Mouse (Mus musculus) cerebellum, adult 2 months (tissue): ENCODE data around the gene Ccnl1. TPM values are rescaled to one million over a fixed set of nuclear protein-coding genes. Genes with fewer than 3 reads are reported as not detected.

Source experiments
- DNase-seq, 2 experiments: peaks; one replicate each; pipeline ENCODE4 v3.0.0; 2021
- H3K27ac ChIP-seq: fragments of 200-500 bp; 2 replicates; pipeline ENCODE4 v1.5.1; 2012; ENCODE audit warnings: low read length, control low read depth, inconsistent platforms; ENCODE audit not compliant: insufficient read depth
- H3K27me3 ChIP-seq: fragments of 200-500 bp; 2 replicates; pipeline ENCODE4 v1.6.1; 2012; ENCODE audit warnings: inconsistent platforms, mild to moderate bottlenecking, low read length, moderate library complexity; ENCODE audit not compliant: control insufficient read depth, insufficient read depth
- H3K4me1 ChIP-seq: fragments of 200-500 bp; 2 replicates; pipeline ENCODE4 v1.6.1; 2011; ENCODE audit warnings: low read length; ENCODE audit not compliant: control insufficient read depth, insufficient read depth
- H3K4me3 ChIP-seq: fragments of 200-500 bp; replicated peaks from 2 replicates; pipeline ENCODE3; 2011; ENCODE audit warnings: mild to moderate bottlenecking, low read depth, low read length, control low read depth; ENCODE audit not compliant: insufficient read depth
- CTCF ChIP-seq: fragments of 200-500 bp; IDR thresholded peaks from 2 replicates; pipeline ENCODE4 v1.5.1; 2011; ENCODE audit warnings: low read depth, mild to moderate bottlenecking, control low read depth, low read length, moderate library complexity, borderline replicate concordance; ENCODE audit not compliant: insufficient read depth
- POLR2A ChIP-seq: fragments of 200-500 bp; IDR thresholded peaks from 2 replicates; pipeline ENCODE4 v1.6.1; 2011; ENCODE audit warnings: low read length, control low read depth, borderline replicate concordance; ENCODE audit not compliant: insufficient read depth
- WGBS: fragments of 180-500 bp; shearing (Covaris S2); methylation state at CpG from one replicate; pipeline ENCODE4 v1.1.7; 2018; 5-methylcytosine and 5-hydroxymethylcytosine counted together
- polyA plus RNA-seq: library from polyadenylated mRNA; depleted of rRNA; stranded (reverse); fragments of >200 nt; gene quantifications from 2 replicates; pipeline ENCODE4 v1.2.3, GENCODE M21; 2012

Ccnl1 gene
- polyA plus RNA-seq, 1 experiment: 85.6 TPM

GRCm38 (mm10) chr3:65911265-65911664 lies 46.8 kb downstream of the Ccnl1 start:
- Histone ChIP-seq H3K27me3 (no peaks in the 10 kb centered on the region), H3K4me1 (no peaks in the 10 kb centered on the region), H3K27ac (no peak overlapping the region), H3K4me3 (no peak overlapping the region)
- TF ChIP-seq POLR2A (no peak), CTCF (no peak)
- no peak for DNase-seq
- WGBS: 98% methylated on average over 3 of the region's 3 CpGs

- Histone ChIP-seq H3K4me1 (peaks cover 2% of the 10 kb centered on the region; the same call in 1 of the 2 replicates), H3K27ac (no peak overlapping the region), H3K27me3 (no peaks in the 10 kb centered on the region), H3K4me3 (no peak overlapping the region)
- WGBS: 93% methylated on average over 2 of the region's 2 CpGs
- TF ChIP-seq CTCF: no peak
- TF ChIP-seq POLR2A: no peak
- no peak for DNase-seq
Measured at GRCm38 (mm10) chr3:65909454-65909853, 48.6 kb downstream of the Ccnl1 start.

- no peak overlapping the region for H3K4me3 ChIP-seq
- no peaks in the 10 kb centered on the region for H3K27me3 ChIP-seq
- WGBS: 96% methylated on average over 4 of the region's 4 CpGs
- TF ChIP-seq POLR2A: no peak
- no peak for TF ChIP-seq CTCF
- H3K27ac ChIP-seq: no peak overlapping the region
- H3K4me1 ChIP-seq: peaks cover 2% of the 10 kb centered on the region; the same call in 1 of the 2 replicates
- DNase-seq: no peak
Measured at GRCm38 (mm10) chr3:65907536-65907935, 50.5 kb downstream of the Ccnl1 start.

- no peak for TF ChIP-seq CTCF
- no peak for TF ChIP-seq POLR2A
- Histone ChIP-seq H3K27ac (no peak overlapping the region), H3K27me3 (no peaks in the 10 kb centered on the region), H3K4me1 (peaks cover 2% of the 10 kb centered on the region; the same call in 1 of the 2 replicates), H3K4me3 (no peak overlapping the region)
- WGBS: 24% methylated on average over 7 of the region's 7 CpGs
- no peak for DNase-seq
Measured at GRCm38 (mm10) chr3:65905281-65906169, 52.5 kb downstream of the Ccnl1 start.

- Histone ChIP-seq H3K27me3 (no peaks in the 10 kb centered on the region), H3K27ac (no peak overlapping the region), H3K4me3 (no peak overlapping the region), H3K4me1 (peaks cover 2% of the 10 kb centered on the region; the same call in 1 of the 2 replicates)
- WGBS: 52% methylated on average over 6 of the region's 6 CpGs
- TF ChIP-seq POLR2A (no peak), CTCF (no peak)
- DNase-seq: no peak
Measured at GRCm38 (mm10) chr3:65904711-65905110, 53.3 kb downstream of the Ccnl1 start.

GRCm38 (mm10) chr3:65904106-65904505 lies 53.9 kb downstream of the Ccnl1 start:
- Histone ChIP-seq H3K4me1 (peaks cover 2% of the 10 kb centered on the region; the same call in 1 of the 2 replicates), H3K4me3 (no peak overlapping the region), H3K27me3 (no peaks in the 10 kb centered on the region), H3K27ac (no peak overlapping the region)
- no peak for DNase-seq
- 74% methylated on average over 4 of the region's 4 CpGs for WGBS
- no peak for TF ChIP-seq POLR2A

GRCm38 (mm10) chr3:65898598-65899278 lies 59.3 kb downstream of the Ccnl1 start:
- Histone ChIP-seq H3K27me3 (no peaks in the 10 kb centered on the region), H3K4me1 (no peaks in the 10 kb centered on the region), H3K27ac (no peak overlapping the region), H3K4me3 (no peak overlapping the region)
- WGBS: 54% methylated on average over 8 of the region's 8 CpGs
- no peak for DNase-seq
- no peak for TF ChIP-seq CTCF
- no peak for TF ChIP-seq POLR2A
